Comparison of ENCODE assay signal across 19 mouse cellular contexts in genomic region chr17:49240097-49240496, GRCm38 (mm10).
DNase-seq lines count a peak whose midpoint lies in the region; ATAC-seq and TF ChIP-seq lines count a peak whose summit lies in the region.
"Had no signal": no experiment of that assay in that cellular context is flagged by ENCODE, and none has a peak within 500 bp of the region (broad histone marks: within the 10 kb centered on the region; RNA-seq: fewer than 3 reads in every experiment).

No protein-coding gene starts in this region.

- no peak overlapping the region for H3K4me2 ChIP-seq in hindbrain, postnatal 0 days (ENCODE audit: low read depth, low read length)
- no peak overlapping the region for H3K4me2 ChIP-seq in midbrain, postnatal 0 days (ENCODE audit: low read depth, low read length, poor library complexity, severe bottlenecking)
- H3K4me2 ChIP-seq in midbrain, embryonic 16.5 days (ENCODE audit: low read length): no peak overlapping the region
- H3K4me2 ChIP-seq: embryonic facial prominence, embryonic 12.5 days; forebrain, embryonic 13.5 days; forebrain, embryonic 15.5 days had no signal

- ATAC-seq in hindbrain, postnatal 0 days: no peak
- ATAC-seq in midbrain, postnatal 0 days (ENCODE audit: low FRiP score): no peak
- no peak for ATAC-seq in midbrain, embryonic 16.5 days
- ATAC-seq: activated CD4-positive, CD25-positive, alpha-beta regulatory T cell, adult 4 months; forebrain, embryonic 13.5 days; forebrain, embryonic 15.5 days; forebrain, postnatal 0 days; Patski had no signal

- no peaks in the 10 kb centered on the region for H3K27me3 ChIP-seq in hindbrain, postnatal 0 days (ENCODE audit: insufficient read depth, low read length)
- no peaks in the 10 kb centered on the region for H3K27me3 ChIP-seq in hindbrain, embryonic 10.5 days (ENCODE audit: insufficient read depth, poor library complexity, severe bottlenecking)
- H3K27me3 ChIP-seq in midbrain, postnatal 0 days (ENCODE audit: insufficient read depth, low read length): no peaks in the 10 kb centered on the region
- no peaks in the 10 kb centered on the region for H3K27me3 ChIP-seq in midbrain, embryonic 16.5 days (ENCODE audit: control insufficient read depth, insufficient read depth, low read depth, low read length)
- H3K27me3 ChIP-seq: forebrain, embryonic 13.5 days; forebrain, embryonic 15.5 days; Patski had no signal

- H3K27ac ChIP-seq in hindbrain, postnatal 0 days: no peak overlapping the region
- no peak overlapping the region for H3K27ac ChIP-seq in hindbrain, embryonic 10.5 days
- H3K27ac ChIP-seq in midbrain, postnatal 0 days (ENCODE audit: low read depth, low read length): no peak overlapping the region
- no peak overlapping the region for H3K27ac ChIP-seq in midbrain, embryonic 16.5 days (ENCODE audit: low read length)
- H3K27ac ChIP-seq: embryonic facial prominence, embryonic 10.5 days; embryonic facial prominence, embryonic 12.5 days; forebrain, embryonic 13.5 days; forebrain, embryonic 15.5 days had no signal

- H3K9me3 ChIP-seq in hindbrain, postnatal 0 days (ENCODE audit: low read length): no peaks in the 10 kb centered on the region
- H3K9me3 ChIP-seq in hindbrain, embryonic 10.5 days: no peaks in the 10 kb centered on the region
- no peaks in the 10 kb centered on the region for H3K9me3 ChIP-seq in midbrain, postnatal 0 days (ENCODE audit: low read length)
- H3K9me3 ChIP-seq in midbrain, embryonic 16.5 days (replicated peaks; ENCODE audit: control insufficient read depth, low read length, poor library complexity, severe bottlenecking): no peaks in the 10 kb centered on the region
- H3K9me3 ChIP-seq: embryonic facial prominence, embryonic 10.5 days; embryonic facial prominence, embryonic 12.5 days; forebrain, embryonic 13.5 days; forebrain, embryonic 15.5 days had no signal

- no peak overlapping the region for H3K4me3 ChIP-seq in hindbrain, postnatal 0 days (ENCODE audit: low read length)
- no peak overlapping the region for H3K4me3 ChIP-seq in hindbrain, embryonic 10.5 days
- no peak overlapping the region for H3K4me3 ChIP-seq in midbrain, postnatal 0 days (ENCODE audit: low read depth, low read length)
- no peak overlapping the region for H3K4me3 ChIP-seq in midbrain, embryonic 16.5 days (ENCODE audit: low read depth, low read length)
- H3K4me3 ChIP-seq: embryonic facial prominence, embryonic 10.5 days; embryonic facial prominence, embryonic 12.5 days; forebrain, embryonic 13.5 days; forebrain, embryonic 15.5 days had no signal

- no peak overlapping the region for H3K9ac ChIP-seq in hindbrain, postnatal 0 days (replicated peaks; ENCODE audit: low read length)
- no peak overlapping the region for H3K9ac ChIP-seq in midbrain, postnatal 0 days (replicated peaks; ENCODE audit: low read length, poor library complexity, severe bottlenecking)
- no peak overlapping the region for H3K9ac ChIP-seq in midbrain, embryonic 16.5 days (ENCODE audit: low read depth, low read length)
- H3K9ac ChIP-seq: embryonic facial prominence, embryonic 12.5 days; forebrain, embryonic 13.5 days; forebrain, embryonic 15.5 days; forebrain, postnatal 0 days had no signal

- H3K4me1 ChIP-seq in hindbrain, postnatal 0 days (ENCODE audit: insufficient read depth, low read length): no peaks in the 10 kb centered on the region
- no peaks in the 10 kb centered on the region for H3K4me1 ChIP-seq in hindbrain, embryonic 10.5 days (replicated peaks)
- no peaks in the 10 kb centered on the region for H3K4me1 ChIP-seq in midbrain, postnatal 0 days (ENCODE audit: insufficient read depth, low read length)
- H3K4me1 ChIP-seq in midbrain, embryonic 16.5 days (ENCODE audit: control insufficient read depth, insufficient read depth, low read length): no peaks in the 10 kb centered on the region
- H3K4me1 ChIP-seq: embryonic facial prominence, embryonic 10.5 days; embryonic facial prominence, embryonic 12.5 days; forebrain, embryonic 15.5 days had no signal

- H3K36me3 ChIP-seq in hindbrain, postnatal 0 days (ENCODE audit: insufficient read depth, low read length): no peaks in the 10 kb centered on the region
- H3K36me3 ChIP-seq in hindbrain, embryonic 10.5 days: no peaks in the 10 kb centered on the region
- H3K36me3 ChIP-seq in midbrain, postnatal 0 days (ENCODE audit: insufficient read depth, low read length): no peaks in the 10 kb centered on the region
- H3K36me3 ChIP-seq in midbrain, embryonic 16.5 days (ENCODE audit: control insufficient read depth, insufficient read depth, low read length): no peaks in the 10 kb centered on the region
- H3K36me3 ChIP-seq: embryonic facial prominence, embryonic 10.5 days; embryonic facial prominence, embryonic 12.5 days; forebrain, embryonic 15.5 days had no signal

- peak; percentile 61 to 64 for DNase-seq in cerebellum, postnatal 10 days
- no peak for DNase-seq in cerebellum, adult 9-11 months
- DNase-seq in hindbrain, postnatal 0 days (ENCODE audit: low spot score): peak; percentile 54
- no peak for DNase-seq in hindbrain, embryonic 10.5 days (ENCODE audit: low spot score)
- peak; percentile 26 for DNase-seq in left cerebral cortex, postnatal 4 days
- no peak for DNase-seq in left cerebral cortex, adult 8-10 months (ENCODE audit: low spot score in 2 of 2)
- peak; percentile 42 for DNase-seq in midbrain, postnatal 0 days (ENCODE audit: low spot score)
- DNase-seq: adrenal gland, adult 8-10 months; adrenal gland, postnatal 14 days; adrenal gland, postnatal 36 days; cerebellum, adult 11-12 months; forebrain, postnatal 0 days had no signal

- TF ChIP-seq CTCF in hindbrain, postnatal 0 days (IDR thresholded peaks at IDR 0.05; ENCODE audit: low read depth): no peak
- TF ChIP-seq CTCF in midbrain, postnatal 0 days (IDR thresholded peaks at IDR 0.05): no peak

- intact Hi-C loops in left cerebral cortex, postnatal 4 days (cut with DNase I): loop anchor here (10.0 kb wide), 1 partner anchor 305 kb away; the partner anchor contains the start of gene Lrfn2

Comparison
In these comparisons a context has a peak if more than half of its experiments do, and no peak if none do; other contexts are left out.
1. DNase-seq: peak in cerebellum, postnatal 10 days (2 of 2), hindbrain, postnatal 0 days (single experiment), left cerebral cortex, postnatal 4 days (single experiment) and midbrain, postnatal 0 days (single experiment); none in cerebellum, adult 9-11 months (single experiment), hindbrain, embryonic 10.5 days (single experiment) and left cerebral cortex, adult 8-10 months (0 of 2).